Mouse (Mus musculus) urinary bladder, postnatal 0 days (tissue): ENCODE data around the gene Pfn1. TPM values are rescaled to one million over a fixed set of nuclear protein-coding genes. Genes with fewer than 3 reads are reported as not detected.

Experiments
- polyA plus RNA-seq: library from polyadenylated mRNA; unstranded; fragments of >200 nt; fragmentation: Nextera tagmentation; extraction: Ambion mirVana; gene quantifications from 2 replicates; pipeline ENCODE4 v1.2.1, GENCODE M21; 2015

Pfn1 gene
- 2,757 and 3,152 TPM in 2 replicates for polyA plus RNA-seq

GRCm38 (mm10) chr11:70654198-70654922, at the start of gene Pfn1:
Pfn1 (minus strand) TSS chr11:70654644.

GRCm38 (mm10) chr11:70699722-70700556, 45.5 kb upstream of the Pfn1 start, which contains the start of the genes Inca1 and Kif1c:
Inca1 (minus strand) TSS chr11:70700155.
Kif1c (plus strand) TSS chr11:70700548.

GRCm38 (mm10) chr11:70687601-70688199, 33.3 kb upstream of the Pfn1 start, which contains the start of gene Camta2:
Camta2 (minus strand) TSS chr11:70688105.

GRCm38 (mm10) chr11:70668771-70669505, 14.5 kb upstream of the Pfn1 start, which contains the start of gene Spag7:
Spag7 (minus strand) TSS chr11:70669416.

GRCm38 (mm10) chr11:70656964-70657363, 2.5 kb upstream of the Pfn1 start, which contains the start of gene Eno3:
Eno3 (plus strand) TSS chr11:70657202.

GRCm38 (mm10) chr11:70646691-70647650, 7.5 kb downstream of the Pfn1 start, which contains the start of the genes Rnf167 and Slc25a11:
Rnf167 (plus strand) TSS chr11:70647235.
Slc25a11 (minus strand) TSS chr11:70647479.

GRCm38 (mm10) chr11:70638714-70639278, 15.6 kb downstream of the Pfn1 start, which contains the start of gene Gp1ba:
Gp1ba (plus strand) TSS chr11:70639122.

GRCm38 (mm10) chr11:70619101-70619500, 35.3 kb downstream of the Pfn1 start, which contains the start of gene Chrne:
Chrne (minus strand) TSS chr11:70619216.

GRCm38 (mm10) chr11:70615516-70616093, 38.8 kb downstream of the Pfn1 start, which contains the start of gene 4930544D05Rik:
4930544D05Rik (plus strand) TSS chr11:70615848.

Other genes starting within 250 kb of the Pfn1 start
- gene Pelp1, start 244.6 kb downstream of the Pfn1 start, polyA plus RNA-seq, result 13.3 and 16.2 TPM in 2 replicates
- 8.3 and 12.3 TPM in 2 replicates for gene Arrb2, start 222.0 kb downstream of the Pfn1 start, polyA plus RNA-seq
- gene Med11, start 202.7 kb downstream of the Pfn1 start, polyA plus RNA-seq, result 25.1 and 27.3 TPM in 2 replicates
- gene Zmynd15, start 195.2 kb downstream of the Pfn1 start, polyA plus RNA-seq, result 0.55 and 0.74 TPM in 2 replicates
- 11.8 and 17.9 TPM in 2 replicates for gene Cxcl16, start 194.7 kb downstream of the Pfn1 start, polyA plus RNA-seq
- gene Tm4sf5, start 149.4 kb downstream of the Pfn1 start, polyA plus RNA-seq, result 2.0 and 2.8 TPM in 2 replicates
- gene Vmo1, start 140.0 kb downstream of the Pfn1 start, polyA plus RNA-seq, result 0.58 and 0.60 TPM in 2 replicates
- 0.30 and 0.48 TPM in 2 replicates for gene Gltpd2, start 135.4 kb downstream of the Pfn1 start, polyA plus RNA-seq
- 523 and 588 TPM in 2 replicates for gene Psmb6, start 129.3 kb downstream of the Pfn1 start, polyA plus RNA-seq
- gene Gm40193, start 121.7 kb downstream of the Pfn1 start, polyA plus RNA-seq, result not detected in 2 replicates
- 11.7 and 12.5 TPM in 2 replicates for gene Pld2, start 114.6 kb downstream of the Pfn1 start, polyA plus RNA-seq
- gene Mink1, start 91.8 kb downstream of the Pfn1 start, polyA plus RNA-seq, result 6.9 and 7.3 TPM in 2 replicates
- not detected in 2 replicates for gene 4930544D05Rik, start 38.8 kb downstream of the Pfn1 start, polyA plus RNA-seq
- gene Chrne, start 35.4 kb downstream of the Pfn1 start, polyA plus RNA-seq, result 0.57 and 0.93 TPM in 2 replicates
- 0.14 and 0.31 TPM in 2 replicates for gene Gp1ba, start 15.5 kb downstream of the Pfn1 start, polyA plus RNA-seq
- 54.3 and 65.0 TPM in 2 replicates for gene Rnf167, start 7.4 kb downstream of the Pfn1 start, polyA plus RNA-seq
- 107 and 111 TPM in 2 replicates for gene Slc25a11, start 7.2 kb downstream of the Pfn1 start, polyA plus RNA-seq
- gene Eno3, start 2.6 kb upstream of the Pfn1 start, polyA plus RNA-seq, result 94.5 and 97.9 TPM in 2 replicates
- gene Spag7, start 14.8 kb upstream of the Pfn1 start, polyA plus RNA-seq, result 132 and 135 TPM in 2 replicates
- gene Camta2, start 33.5 kb upstream of the Pfn1 start, polyA plus RNA-seq, result 10.6 and 12.4 TPM in 2 replicates
- 1.3 and 2.4 TPM in 2 replicates for gene Inca1, start 45.5 kb upstream of the Pfn1 start, polyA plus RNA-seq
- 4.8 and 5.8 TPM in 2 replicates for gene Kif1c, start 45.9 kb upstream of the Pfn1 start, polyA plus RNA-seq
- gene Zfp3, start 109.6 kb upstream of the Pfn1 start, polyA plus RNA-seq, result 3.5 and 3.6 TPM in 2 replicates
- gene Scimp, start 157.9 kb upstream of the Pfn1 start, polyA plus RNA-seq, result 0.53 TPM in 1 of 2 replicates, not detected in the other
- gene Rabep1, start 190.1 kb upstream of the Pfn1 start, polyA plus RNA-seq, result 22.8 and 26.2 TPM in 2 replicates